Mouse (Mus musculus) E14TG2a.4 (cell line): ENCODE measurements around the gene Fdxr.

Experiments
- H3K27me3 ChIP-seq: 2 replicates; pipeline ENCODE4 v1.6.1; 2014; ENCODE audit warnings: low read length, control low read depth; ENCODE audit not compliant: insufficient read depth
- H3K36me3 ChIP-seq: 2 replicates; pipeline ENCODE4 v1.6.1; 2014; ENCODE audit warnings: low read length, control low read depth; ENCODE audit not compliant: insufficient read depth
- H3K4me1 ChIP-seq: replicated peaks from 2 replicates; pipeline ENCODE4 v1.6.1; 2014; ENCODE audit warnings: low read depth, low read length, control low read depth
- H3K4me3 ChIP-seq: replicated peaks from 2 replicates; pipeline ENCODE4 v1.5.1; 2014; ENCODE audit warnings: mild to moderate bottlenecking, low read length
- H3K9me3 ChIP-seq: 2 replicates; pipeline ENCODE4 v1.6.1; 2014; ENCODE audit warnings: low read length, control low read depth
- CTCF ChIP-seq: conservative IDR thresholded peaks from 2 replicates; pipeline ENCODE4 v1.5.1; 2014; ENCODE audit warnings: low read length
- NANOG ChIP-seq: IDR thresholded peaks from 2 replicates; pipeline ENCODE4 v1.6.1; 2014; ENCODE audit warnings: borderline replicate concordance, low read length, mixed read lengths
- POU5F1 ChIP-seq: IDR thresholded peaks from 2 replicates; pipeline ENCODE4 v1.6.1; 2014; ENCODE audit warnings: low read length, borderline replicate concordance

Fdxr gene

GRCm38 (mm10) chr11:115283891-115284620 is 7.2 kb upstream of the Fdxr start:
- Histone ChIP-seq H3K4me1 (peaks cover 39% of the 10 kb centered on the region), H3K9me3 (no peaks in the 10 kb centered on the region), H3K27me3 (no peaks in the 10 kb centered on the region), H3K36me3 (no peaks in the 10 kb centered on the region), H3K4me3 (no peak overlapping the region)
- TF ChIP-seq POU5F1 (no peak), CTCF (no peak), NANOG (no peak)

GRCm38 (mm10) chr11:115283486-115283765 is 6.6 kb upstream of the Fdxr start:
- H3K27me3 ChIP-seq = no peaks in the 10 kb centered on the region
- H3K36me3 ChIP-seq = no peaks in the 10 kb centered on the region
- no peak overlapping the region for H3K4me3 ChIP-seq
- TF ChIP-seq NANOG = no peak
- H3K4me1 ChIP-seq = peaks cover 39% of the 10 kb centered on the region
- no peaks in the 10 kb centered on the region for H3K9me3 ChIP-seq

- Histone ChIP-seq H3K9me3 (no peaks in the 10 kb centered on the region), H3K4me3 (no peak overlapping the region), H3K4me1 (peaks cover 38% of the 10 kb centered on the region), H3K36me3 (no peaks in the 10 kb centered on the region), H3K27me3 (no peaks in the 10 kb centered on the region)
- TF ChIP-seq CTCF (no peak), NANOG (no peak), POU5F1 (no peak)
These were observed 6.1 kb upstream of the Fdxr start for GRCm38 (mm10) chr11:115282723-115283485.

GRCm38 (mm10) chr11:115282295-115282694 is 5.4 kb upstream of the Fdxr start:
- Histone ChIP-seq H3K9me3 (no peaks in the 10 kb centered on the region), H3K4me3 (no peak overlapping the region), H3K36me3 (no peaks in the 10 kb centered on the region), H3K27me3 (no peaks in the 10 kb centered on the region), H3K4me1 (peaks cover 36% of the 10 kb centered on the region)
- no peak for TF ChIP-seq POU5F1
- no peak for TF ChIP-seq CTCF
- TF ChIP-seq NANOG = no peak

- no peak for TF ChIP-seq NANOG
- no peak for TF ChIP-seq POU5F1
- TF ChIP-seq CTCF = no peak
- Histone ChIP-seq H3K27me3 (no peaks in the 10 kb centered on the region), H3K4me1 (peaks cover 24% of the 10 kb centered on the region), H3K9me3 (no peaks in the 10 kb centered on the region), H3K36me3 (0 out of 2 replicates have a peak, but pooled peaks cover 1% of the 10 kb centered on the region), H3K4me3 (no peak overlapping the region)
These were observed 2.9 kb upstream of the Fdxr start for GRCm38 (mm10) chr11:115279726-115280125.

- no peaks in the 10 kb centered on the region for H3K27me3 ChIP-seq
- 0 out of 2 replicates have a peak, but pooled peaks cover 3% of the 10 kb centered on the region for H3K36me3 ChIP-seq
- no peaks in the 10 kb centered on the region for H3K9me3 ChIP-seq
- H3K4me1 ChIP-seq = peaks cover 26% of the 10 kb centered on the region
- TF ChIP-seq POU5F1 (no peak), NANOG (no peak), CTCF (no peak)
- no peak overlapping the region for H3K4me3 ChIP-seq
These were observed 1.3 kb upstream of the Fdxr start for GRCm38 (mm10) chr11:115278176-115278575.

GRCm38 (mm10) chr11:115277604-115277975 is 740 bp upstream of the Fdxr start:
- no peaks in the 10 kb centered on the region for H3K27me3 ChIP-seq
- peak overlapping the region; percentile 93 for H3K4me3 ChIP-seq
- H3K36me3 ChIP-seq = 0 out of 2 replicates have a peak, but pooled peaks cover 3% of the 10 kb centered on the region
- no peak for TF ChIP-seq NANOG
- no peak for TF ChIP-seq CTCF
- no peak for TF ChIP-seq POU5F1
- no peaks in the 10 kb centered on the region for H3K9me3 ChIP-seq
- peaks cover 30% of the 10 kb centered on the region for H3K4me1 ChIP-seq

- Histone ChIP-seq H3K9me3 (no peaks in the 10 kb centered on the region), H3K36me3 (peaks cover 16% of the 10 kb centered on the region), H3K27me3 (no peaks in the 10 kb centered on the region), H3K4me3 (peak overlapping the region; percentile 93), H3K4me1 (peaks cover 43% of the 10 kb centered on the region)
- TF ChIP-seq CTCF (no peak), NANOG (no peak), POU5F1 (no peak)
These were observed 896 bp downstream of the Fdxr start for GRCm38 (mm10) chr11:115275954-115276353.
